Comparison of ENCODE assay signal across 8 mouse cellular contexts in the genomic region with DNA sequence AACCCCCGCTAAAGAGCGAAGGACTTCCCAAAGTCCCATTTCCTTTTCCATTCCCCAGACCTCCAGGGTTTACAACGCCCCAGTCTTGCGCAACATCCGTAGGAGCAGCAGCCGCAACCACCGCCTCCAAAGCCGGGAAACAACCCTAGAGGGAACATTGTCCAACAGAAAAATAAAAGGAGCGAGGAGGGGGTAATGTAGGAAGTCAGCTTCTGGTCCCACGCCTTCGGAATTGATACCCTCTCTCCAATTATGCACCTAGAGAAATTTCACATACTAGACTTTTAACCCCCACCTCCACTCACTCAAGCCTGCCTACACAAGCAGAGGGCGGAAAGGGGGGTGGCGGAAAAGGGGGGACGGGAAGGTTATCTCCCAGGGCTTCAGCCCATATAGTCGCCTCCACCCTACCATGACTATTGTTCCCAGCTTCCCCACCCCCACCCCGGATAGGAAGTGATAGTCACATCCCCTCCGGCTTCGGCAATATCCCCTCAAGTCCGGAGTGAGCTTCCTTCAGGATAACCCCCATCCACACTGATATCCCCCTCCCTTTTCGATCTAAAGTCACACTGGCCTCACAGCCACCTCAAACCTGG. TPM values are rescaled to one million over a fixed set of nuclear protein-coding genes. Genes with fewer than 3 reads are reported as not detected.
DNase-seq lines count a peak whose midpoint lies in the region.

No protein-coding gene starts in this region.

- no peaks in the 10 kb centered on the region for H3K9me3 ChIP-seq in megakaryocyte, embryonic 14.5 days

- H3K4me1 ChIP-seq in megakaryocyte, embryonic 14.5 days, result peaks cover 44% of the 10 kb centered on the region

- intact Hi-C loops in left cerebral cortex, postnatal 10 days (cut with DNase I), result loop anchor here (10.0 kb wide), 2 partner anchors 130 to 200 kb away; a partner anchor contains a TSS

- H3K4me3 ChIP-seq in megakaryocyte, embryonic 14.5 days (replicated peaks), result peak overlapping the region; percentile 95

- DNase-seq in adrenal gland, adult 8-10 months, result peak; percentile 71
- DNase-seq in embryo, embryonic 10 days (ENCODE audit: low spot score), result peak; percentile 79
- peak; percentile 63 for DNase-seq in gastrocnemius, postnatal 10 days
- peak; percentile 33 for DNase-seq in hindlimb bud, embryonic 11.5 days (ENCODE audit: extremely low spot score, low read depth, low spot score)
- DNase-seq in left cerebral cortex, postnatal 10 days (ENCODE audit: extremely low spot score in 1 of 2, low spot score in 2 of 2), result peak; percentile 42 to 80
- DNase-seq in right cerebral cortex, postnatal 36 days (ENCODE audit: low spot score in 2 of 2), result peak; percentile 37 to 53
- DNase-seq in urinary bladder, postnatal 4 days (ENCODE audit: low spot score in 2 of 2), result peak; percentile 67 to 78

- peaks cover 10% of the 10 kb centered on the region for H3K36me3 ChIP-seq in megakaryocyte, embryonic 14.5 days (replicated peaks; ENCODE audit: low read length)

- H3K27me3 ChIP-seq in megakaryocyte, embryonic 14.5 days (replicated peaks), result no peaks in the 10 kb centered on the region

RNA-seq across cellular contexts. Expression of a gene that starts 1.1 kb away (rescaled TPM):
- 10 to 100 TPM; 49.1 to 66.5 (median 62.2) TPM for total RNA-seq in adrenal gland, adult 8-10 months (2022)
- total RNA-seq in gastrocnemius, postnatal 10 days (2021), result 10 to 100 TPM; 27.0 to 36.6 TPM
- 10 to 100 TPM; 38.3 to 41.1 TPM for total RNA-seq in left cerebral cortex, postnatal 10 days (2021)
- 20.9 and 34.8 TPM in 2 replicates for polyA plus RNA-seq in megakaryocyte, embryonic 14.5 days (2012; ENCODE audit: insufficient read depth, low replicate concordance)

Comparison
In these comparisons a context has a peak if more than half of its experiments do, and no peak if none do; other contexts are left out.
1. Peak in every context shown above with its lines: DNase-seq and H3K4me3 ChIP-seq.